Mouse (Mus musculus): ENCODE measurements around the gene Tm7sf2.
A peak's percentile ranks its signal among the peaks of the same experiment; 100 is the strongest.

Gene Tm7sf2

GRCm38 (mm10) chr19:6046294-6047153, 21.6 kb downstream of the Tm7sf2 start, which contains the start of gene Syvn1:
Syvn1 (plus strand) TSS chr19:6046576.
- peak; percentile 93 to 97 for DNase-seq (ENCODE audit: inconsistent age in 2 of 2, low spot score in 1 of 2)

GRCm38 (mm10) chr19:6045366-6046293, 22.5 kb downstream of the Tm7sf2 start:
- peak in 1 of 2 experiments; percentile 54 for DNase-seq (ENCODE audit: inconsistent age in 2 of 2, low spot score in 1 of 2)

GRCm38 (mm10) chr19:6044102-6044501, 24.1 kb downstream of the Tm7sf2 start:
- peak in 1 of 2 experiments; percentile 41 for DNase-seq (ENCODE audit: inconsistent age in 2 of 2, low spot score in 1 of 2)

GRCm38 (mm10) chr19:6042293-6042692, 25.9 kb downstream of the Tm7sf2 start:
- peak in 1 of 2 experiments; percentile 24 for DNase-seq (ENCODE audit: inconsistent age in 2 of 2, low spot score in 1 of 2)

GRCm38 (mm10) chr19:6040002-6040401, 28.2 kb downstream of the Tm7sf2 start:
- DNase-seq (ENCODE audit: inconsistent age in 2 of 2, low spot score in 1 of 2): no peak

GRCm38 (mm10) chr19:6038326-6038725, 29.8 kb downstream of the Tm7sf2 start:
- DNase-seq (ENCODE audit: inconsistent age in 2 of 2, low spot score in 1 of 2): no peak

- DNase-seq (ENCODE audit: inconsistent age in 2 of 2, low spot score in 1 of 2): no peak
Observed at GRCm38 (mm10) chr19:6037695-6038094, 30.5 kb downstream of the Tm7sf2 start.

- no peak for DNase-seq (ENCODE audit: inconsistent age in 2 of 2, low spot score in 1 of 2)
Observed at GRCm38 (mm10) chr19:6035966-6036585, 32.1 kb downstream of the Tm7sf2 start.

- no peak for DNase-seq (ENCODE audit: inconsistent age in 2 of 2, low spot score in 1 of 2)
Observed at GRCm38 (mm10) chr19:6030520-6031280, 37.5 kb downstream of the Tm7sf2 start.

GRCm38 (mm10) chr19:6029426-6029825, 38.7 kb downstream of the Tm7sf2 start:
- DNase-seq (ENCODE audit: inconsistent age in 2 of 2, low spot score in 1 of 2): no peak

GRCm38 (mm10) chr19:6028991-6029390, 39.2 kb downstream of the Tm7sf2 start:
- no peak for DNase-seq (ENCODE audit: inconsistent age in 2 of 2, low spot score in 1 of 2)

GRCm38 (mm10) chr19:6023930-6024329, 44.2 kb downstream of the Tm7sf2 start:
- peak; percentile 87 to 91 for DNase-seq (ENCODE audit: inconsistent age in 2 of 2, low spot score in 1 of 2)

GRCm38 (mm10) chr19:6023059-6023458, 45.1 kb downstream of the Tm7sf2 start:
- no peak for DNase-seq (ENCODE audit: inconsistent age in 2 of 2, low spot score in 1 of 2)

- DNase-seq (ENCODE audit: inconsistent age in 2 of 2, low spot score in 1 of 2): no peak
Observed at GRCm38 (mm10) chr19:6020276-6020675, 47.9 kb downstream of the Tm7sf2 start.

GRCm38 (mm10) chr19:6018142-6019089, 49.8 kb downstream of the Tm7sf2 start:
- DNase-seq (ENCODE audit: inconsistent age in 2 of 2, low spot score in 1 of 2): peak; percentile 83 to 95

GRCm38 (mm10) chr19:6016532-6016931, 51.6 kb downstream of the Tm7sf2 start:
- DNase-seq (ENCODE audit: inconsistent age in 2 of 2, low spot score in 1 of 2): no peak

- DNase-seq (ENCODE audit: inconsistent age in 2 of 2, low spot score in 1 of 2): peak; percentile 80 to 93
Observed at GRCm38 (mm10) chr19:6015511-6016315, 52.5 kb downstream of the Tm7sf2 start, which contains the start of gene Capn1. Capn1 (minus strand) TSS chr19:6015897.

GRCm38 (mm10) chr19:6014991-6015510, 53.1 kb downstream of the Tm7sf2 start:
- peak; percentile 63 to 85 for DNase-seq (ENCODE audit: inconsistent age in 2 of 2, low spot score in 1 of 2)
